Mouse (Mus musculus) hindbrain, embryonic 10.5 days (tissue): Measurements from ENCODE around the gene Trpm8. TPM values are rescaled to one million over a fixed set of nuclear protein-coding genes. Genes with fewer than 3 reads are reported as not detected.

ENCODE experiments used
- DNase-seq: peaks from one replicate; pipeline ENCODE4 v3.0.0-alpha.2; 2017; ENCODE audit warnings: low spot score
- H3K27ac ChIP-seq: fragments of 300-500 bp; sonication (generic); 2 replicates; pipeline ENCODE4 v1.5.1; 2016; ENCODE audit warnings: mild to moderate bottlenecking, moderate library complexity
- H3K27me3 ChIP-seq: fragments of 300-500 bp; sonication (generic); 2 replicates; pipeline ENCODE4 v1.6.1; 2016; ENCODE audit warnings: mild to moderate bottlenecking; ENCODE audit not compliant: poor library complexity, insufficient read depth, severe bottlenecking
- H3K36me3 ChIP-seq: fragments of 300-500 bp; sonication (generic); 2 replicates; pipeline ENCODE4 v1.6.1; 2016; ENCODE audit warnings: mild to moderate bottlenecking, moderate library complexity
- H3K4me1 ChIP-seq: fragments of 300-500 bp; sonication (generic); replicated peaks from 2 replicates; pipeline ENCODE4 v1.6.1; 2016; ENCODE audit warnings: mild to moderate bottlenecking
- H3K4me3 ChIP-seq: fragments of 300-500 bp; sonication (generic); 2 replicates; pipeline ENCODE4 v1.5.1; 2016; ENCODE audit warnings: mild to moderate bottlenecking, moderate library complexity
- H3K9me3 ChIP-seq: fragments of 300-500 bp; sonication (generic); 2 replicates; pipeline ENCODE4 v1.6.1; 2016; ENCODE audit warnings: mild to moderate bottlenecking, moderate library complexity
- WGBS: fragments of 180-500 bp; shearing (Covaris S2); methylation state at CpG from one replicate; pipeline ENCODE4 v1.1.7; 2016; 5-methylcytosine and 5-hydroxymethylcytosine counted together
- polyA plus RNA-seq: library from polyadenylated mRNA; unstranded; fragments of >200 nt; fragmentation: Nextera tagmentation; extraction: Ambion mirVana; gene quantifications from 2 replicates; pipeline ENCODE4 v1.2.1, GENCODE M21; 2016

Trpm8 gene
- polyA plus RNA-seq, 1 experiment from 2014 or later: not detected

DNA sequence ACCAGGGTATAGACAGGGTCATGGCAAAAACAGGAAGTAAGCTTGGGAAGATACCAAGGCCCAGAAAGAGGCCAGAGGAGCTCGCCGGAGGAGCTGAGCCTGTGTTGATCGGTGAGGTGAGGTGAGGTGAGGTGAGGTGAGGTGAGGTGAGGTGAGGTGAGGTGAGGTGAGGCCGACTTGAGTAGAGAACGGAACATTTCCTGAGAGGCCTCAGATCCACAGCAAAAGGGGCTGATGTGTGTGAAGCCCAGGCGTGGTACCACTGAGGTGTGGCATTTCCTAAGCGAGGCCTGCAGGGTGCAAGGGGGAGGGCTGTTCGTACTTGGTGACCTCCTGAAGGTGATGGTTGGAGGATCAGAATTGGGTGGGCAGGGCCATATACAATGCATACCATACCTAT is 24.4 kb upstream of the Trpm8 start:
- Histone ChIP-seq H3K4me1 (no peaks in the 10 kb centered on the region), H3K4me3 (no peak overlapping the region), H3K27me3 (no peaks in the 10 kb centered on the region), H3K27ac (no peak overlapping the region), H3K36me3 (no peaks in the 10 kb centered on the region), H3K9me3 (peaks cover 98% of the 10 kb centered on the region)
- DNase-seq: no peak
- 74% methylated on average over 8 of the region's 8 CpGs for WGBS

DNA sequence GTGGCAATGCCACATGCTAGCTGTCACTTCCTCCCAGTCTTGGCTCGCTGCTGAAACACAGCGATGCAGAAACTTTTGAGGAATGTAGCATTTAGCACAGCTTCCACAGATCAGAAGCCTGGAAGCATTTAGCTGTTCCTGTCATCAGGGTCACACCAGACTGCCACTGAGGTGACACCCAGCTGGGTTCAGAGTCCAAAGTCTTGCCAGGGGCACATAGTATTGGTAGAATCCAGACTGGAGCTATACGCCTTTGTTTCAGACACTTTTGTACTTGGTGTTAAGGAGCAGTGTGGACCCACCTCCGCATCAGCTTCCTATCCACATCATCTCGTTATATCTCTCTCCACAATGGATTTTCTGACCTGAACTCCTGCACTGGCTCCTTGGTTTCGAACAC is 23.9 kb upstream of the Trpm8 start:
- H3K9me3 ChIP-seq: peaks cover 98% of the 10 kb centered on the region
- WGBS: 73% methylated on average over 6 of the region's 6 CpGs

DNA sequence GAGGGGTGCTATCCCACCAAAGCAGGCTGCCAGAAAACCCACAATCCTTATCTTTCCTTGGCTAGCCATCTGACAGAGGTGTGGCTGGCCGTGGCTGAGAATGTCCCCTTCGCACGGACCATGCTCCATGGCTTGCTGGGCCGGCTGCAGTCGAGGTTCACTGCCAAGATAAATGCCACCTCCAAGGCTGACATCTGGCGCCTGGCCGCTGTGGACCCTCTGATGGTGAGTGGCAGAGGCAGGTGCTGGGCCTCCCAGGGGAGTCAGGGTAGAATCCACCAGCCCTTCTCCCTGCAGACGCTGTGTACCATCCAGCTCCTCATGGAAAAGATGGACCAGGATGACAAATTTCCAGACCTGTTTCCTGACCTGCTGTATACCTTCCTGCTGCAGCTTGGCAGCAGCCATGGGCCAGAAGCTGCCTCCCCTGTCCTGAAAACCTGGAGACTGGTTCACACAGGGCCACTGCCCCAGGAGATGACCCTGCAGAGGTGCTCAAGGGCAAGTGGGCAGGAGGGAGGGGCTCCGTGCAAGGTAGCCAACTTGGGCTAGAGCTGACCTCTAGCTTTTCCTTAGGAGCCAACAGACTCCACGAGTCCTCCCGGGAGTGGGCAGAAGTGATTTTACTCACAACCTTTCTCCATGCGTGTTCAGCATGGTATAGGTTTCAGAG is 22.5 kb upstream of the Trpm8 start:
- Histone ChIP-seq H3K27ac (no peak overlapping the region), H3K27me3 (no peaks in the 10 kb centered on the region), H3K4me1 (no peaks in the 10 kb centered on the region), H3K4me3 (no peak overlapping the region), H3K9me3 (peaks cover 98% of the 10 kb centered on the region), H3K36me3 (peaks cover 8% of the 10 kb centered on the region)
- 88% methylated on average over 12 of the region's 12 CpGs for WGBS
- no peak for DNase-seq

More for the DNA sequence above, 23.9 kb upstream of the Trpm8 start:
- no peak overlapping the region for H3K27ac ChIP-seq
- H3K27me3 ChIP-seq: no peaks in the 10 kb centered on the region
- no peak overlapping the region for H3K4me3 ChIP-seq
- H3K4me1 ChIP-seq: no peaks in the 10 kb centered on the region
- no peak for DNase-seq
- H3K36me3 ChIP-seq: no peaks in the 10 kb centered on the region

DNA sequence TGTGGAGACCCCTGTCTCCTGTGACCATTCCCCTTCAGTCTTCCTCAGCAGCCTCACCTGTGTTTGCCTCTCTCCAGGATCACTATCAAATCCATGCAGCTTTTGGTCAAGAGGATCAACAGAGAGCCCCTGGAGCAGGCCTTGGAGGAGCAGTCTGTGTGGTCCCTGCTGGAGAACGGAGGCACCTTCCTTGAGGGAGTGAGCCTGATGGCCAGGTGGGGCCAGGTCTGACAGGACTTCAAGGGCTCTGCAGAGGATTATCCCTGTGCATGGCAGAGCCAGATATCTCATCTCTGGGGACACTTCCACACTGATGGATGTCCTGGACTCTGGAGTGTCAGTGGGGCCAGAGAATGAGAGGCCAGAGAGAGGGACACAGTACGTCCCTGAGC is 22.0 kb upstream of the Trpm8 start:
- DNase-seq: no peak
- Histone ChIP-seq H3K4me3 (no peak overlapping the region), H3K36me3 (peaks cover 14% of the 10 kb centered on the region), H3K9me3 (peaks cover 98% of the 10 kb centered on the region), H3K27me3 (no peaks in the 10 kb centered on the region), H3K27ac (no peak overlapping the region), H3K4me1 (no peaks in the 10 kb centered on the region)
- 57% methylated on average over 2 of the region's 2 CpGs for WGBS

DNA sequence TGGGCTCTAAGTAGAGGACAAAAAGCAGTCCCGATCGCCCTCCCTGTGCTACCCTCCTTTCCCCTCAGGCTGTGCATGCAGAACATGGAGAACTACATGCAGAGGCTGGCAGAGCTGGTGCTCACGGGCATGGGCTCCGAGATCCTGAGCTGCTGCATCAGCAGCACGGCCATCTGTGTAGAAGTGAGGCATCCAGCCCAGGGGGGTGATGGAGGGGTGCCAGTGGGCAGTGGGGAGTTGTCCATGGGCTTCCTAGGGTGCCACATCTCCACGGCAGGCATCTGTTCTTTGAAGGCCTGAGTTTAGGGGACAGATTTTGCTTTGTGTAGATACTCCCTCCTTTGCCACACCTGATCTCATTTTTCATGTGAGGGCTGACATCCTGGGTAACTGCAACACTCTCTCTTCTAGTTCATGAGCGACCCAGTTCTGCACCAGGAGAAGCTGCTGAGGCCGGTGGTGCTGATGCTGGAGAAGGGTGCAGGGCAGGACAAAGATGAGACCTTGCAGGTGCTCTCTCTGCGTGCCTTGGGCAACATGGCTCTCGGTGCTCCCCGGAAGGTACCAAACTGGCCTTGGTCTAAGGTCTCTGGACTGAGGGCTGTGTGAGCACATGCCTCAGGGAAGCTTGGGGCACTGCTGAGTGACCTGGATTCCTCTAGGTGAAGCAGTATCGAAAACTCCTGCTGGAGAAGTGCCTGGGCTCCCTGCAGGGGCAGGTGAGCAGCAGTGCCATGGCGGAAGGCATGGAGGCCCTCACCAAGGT is 21.3 kb upstream of the Trpm8 start:
- H3K4me3 ChIP-seq: no peak overlapping the region
- no peak overlapping the region for H3K27ac ChIP-seq
- H3K27me3 ChIP-seq: no peaks in the 10 kb centered on the region
- peaks cover 98% of the 10 kb centered on the region for H3K9me3 ChIP-seq
- 83% methylated on average over 13 of the region's 13 CpGs for WGBS
- no peak for DNase-seq
- H3K36me3 ChIP-seq: peaks cover 21% of the 10 kb centered on the region
- no peaks in the 10 kb centered on the region for H3K4me1 ChIP-seq

DNA sequence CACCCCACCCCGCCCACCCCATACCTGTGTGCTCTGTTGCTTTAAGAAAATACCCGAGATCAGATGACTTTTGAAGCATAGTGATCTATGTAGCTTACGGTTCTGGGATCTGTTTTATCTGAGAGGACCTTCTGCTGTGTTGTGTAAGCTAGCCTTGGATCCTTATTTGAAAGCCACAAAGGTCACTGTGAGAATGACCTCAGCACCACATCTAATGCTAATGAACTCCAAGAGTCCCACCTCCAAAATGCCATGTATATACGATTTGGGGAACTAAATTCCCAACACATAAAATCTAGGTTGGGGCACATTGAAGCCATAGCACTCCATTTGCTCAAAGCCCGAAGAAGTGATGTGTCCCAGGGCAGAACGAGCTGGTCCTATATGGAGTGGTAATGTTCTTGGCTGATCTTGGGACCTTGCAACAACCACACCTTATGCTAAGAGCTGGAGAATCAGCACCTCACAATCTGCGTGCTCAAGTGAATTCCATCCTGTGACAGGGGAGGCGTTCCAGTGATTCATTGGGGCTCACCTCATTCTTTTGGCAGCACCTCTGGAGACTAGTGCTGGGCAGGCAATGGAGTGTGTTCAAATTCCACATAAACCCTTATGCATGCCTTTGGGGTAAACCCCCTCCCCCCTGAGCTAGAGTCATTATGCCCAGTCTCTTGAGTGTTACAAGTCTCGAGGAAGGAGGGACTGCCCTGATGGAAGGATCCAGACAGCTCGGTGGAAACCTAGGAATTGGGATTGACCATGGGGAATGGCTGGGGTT is 20.4 kb upstream of the Trpm8 start:
- Histone ChIP-seq H3K36me3 (peaks cover 30% of the 10 kb centered on the region), H3K4me3 (no peak overlapping the region), H3K4me1 (no peaks in the 10 kb centered on the region), H3K9me3 (peaks cover 99% of the 10 kb centered on the region), H3K27ac (no peak overlapping the region), H3K27me3 (no peaks in the 10 kb centered on the region)
- no peak for DNase-seq
- WGBS: 82% methylated on average over 10 of the region's 10 CpGs

DNA sequence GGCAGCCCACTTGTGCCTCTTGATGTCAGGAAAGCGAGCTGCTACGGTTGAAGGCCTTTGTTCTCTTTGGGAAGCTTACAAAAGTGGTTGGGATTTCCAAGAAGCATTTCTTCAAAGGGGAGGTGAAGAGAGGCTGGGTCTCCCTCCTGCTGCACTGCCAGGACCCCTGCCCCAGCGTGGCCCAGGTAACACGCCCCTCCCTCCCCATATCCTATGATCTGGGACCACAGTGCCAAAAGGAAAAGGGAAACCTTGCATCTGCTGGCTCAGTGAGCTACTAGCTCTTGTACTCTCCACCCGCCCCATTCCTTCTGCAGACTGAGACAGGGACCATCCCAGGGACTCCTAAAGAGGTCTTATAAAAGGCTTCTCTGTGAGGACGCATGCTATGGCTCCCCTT is 19.8 kb upstream of the Trpm8 start:
- DNase-seq: no peak
- peaks cover 36% of the 10 kb centered on the region for H3K36me3 ChIP-seq
- no peak overlapping the region for H3K27ac ChIP-seq
- 80% methylated on average over 6 of the region's 6 CpGs for WGBS
- no peaks in the 10 kb centered on the region for H3K27me3 ChIP-seq
- no peaks in the 10 kb centered on the region for H3K4me1 ChIP-seq
- peaks cover 99% of the 10 kb centered on the region for H3K9me3 ChIP-seq
- no peak overlapping the region for H3K4me3 ChIP-seq

DNA sequence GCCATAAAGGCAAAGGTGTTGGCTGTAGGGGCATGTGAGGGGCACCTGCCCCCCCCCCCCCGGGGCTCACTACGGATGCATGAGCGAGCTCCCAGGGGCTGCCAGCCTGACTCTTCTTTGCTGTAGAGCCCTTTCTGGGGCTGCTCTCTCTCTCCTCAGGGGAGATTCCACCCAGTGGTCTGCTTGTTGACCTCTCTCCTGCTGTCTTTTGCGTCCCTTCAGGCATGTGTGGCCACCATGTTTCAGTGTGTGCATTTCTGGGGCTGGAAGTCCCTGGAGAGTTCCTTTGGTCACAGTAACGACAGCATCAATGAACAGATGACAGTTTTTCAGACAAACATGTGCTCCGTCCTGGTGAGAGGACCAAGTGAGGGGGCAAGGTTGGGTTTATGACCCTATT is 19.1 kb upstream of the Trpm8 start:
- Histone ChIP-seq H3K4me1 (no peaks in the 10 kb centered on the region), H3K27me3 (no peaks in the 10 kb centered on the region), H3K36me3 (peaks cover 43% of the 10 kb centered on the region), H3K4me3 (no peak overlapping the region), H3K27ac (no peak overlapping the region), H3K9me3 (peaks cover 99% of the 10 kb centered on the region)
- 69% methylated on average over 6 of the region's 6 CpGs for WGBS
- DNase-seq: no peak

DNA sequence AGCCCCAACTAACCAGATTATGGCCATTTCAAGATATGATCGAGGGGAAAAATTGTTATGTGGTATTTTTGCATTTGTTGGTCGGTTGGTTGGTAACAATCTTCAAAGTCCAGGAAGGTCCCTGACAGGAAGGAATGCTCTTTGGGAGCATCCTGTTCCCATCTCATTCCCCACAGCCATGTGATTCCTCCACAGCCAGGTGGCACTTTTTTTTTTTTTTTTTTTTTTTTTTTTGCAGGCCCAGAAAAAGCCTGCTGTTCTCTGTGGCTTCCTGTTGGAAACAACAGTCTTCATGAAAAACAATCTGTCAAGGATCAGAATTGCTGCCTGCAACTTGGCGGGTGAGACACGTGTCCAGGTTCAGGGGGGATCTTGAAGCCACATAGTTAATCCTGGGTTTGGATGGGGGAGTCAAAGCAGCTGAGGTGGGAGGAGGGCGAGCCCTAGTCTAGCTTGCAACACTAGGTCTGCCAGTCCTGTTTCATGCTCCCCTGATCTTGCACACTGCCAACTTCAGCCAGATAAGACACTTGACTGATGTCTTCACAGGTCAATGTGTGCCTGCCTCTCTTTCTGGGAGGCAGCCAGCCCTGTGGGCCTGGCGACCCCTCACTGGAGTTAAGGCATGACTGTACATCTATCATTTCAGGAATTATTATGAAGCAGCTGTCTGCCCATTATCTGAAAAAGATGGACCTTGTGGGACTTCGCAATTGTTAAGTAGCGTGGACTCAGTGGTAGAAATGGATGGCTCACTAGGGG is 18.4 kb upstream of the Trpm8 start:
- H3K4me1 ChIP-seq: no peaks in the 10 kb centered on the region
- no peak for DNase-seq
- H3K27me3 ChIP-seq: no peaks in the 10 kb centered on the region
- H3K27ac ChIP-seq: no peak overlapping the region
- no peak overlapping the region for H3K4me3 ChIP-seq
- 79% methylated on average over 8 of the region's 8 CpGs for WGBS
- peaks cover 98% of the 10 kb centered on the region for H3K9me3 ChIP-seq
- H3K36me3 ChIP-seq: peaks cover 50% of the 10 kb centered on the region

DNA sequence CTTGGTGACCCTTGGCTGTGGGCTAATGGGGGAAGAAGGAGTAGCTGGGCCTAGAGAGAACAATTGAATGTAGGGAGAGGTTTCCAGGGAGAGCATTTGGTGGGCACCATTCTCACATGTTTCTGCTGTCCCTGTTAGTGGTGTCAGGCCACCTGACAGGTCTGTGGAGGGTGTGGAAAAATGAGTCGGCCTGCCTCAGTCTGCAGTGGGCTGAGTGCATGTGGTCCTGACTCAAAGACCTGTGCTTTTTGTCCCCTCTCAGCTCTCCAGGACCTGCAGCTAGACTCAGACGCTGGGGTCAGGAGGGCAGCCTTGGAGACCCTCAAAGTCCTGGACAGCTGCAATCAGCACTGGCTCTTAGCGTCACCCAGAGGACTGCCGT is 17.8 kb upstream of the Trpm8 start:
- no peak for DNase-seq
- Histone ChIP-seq H3K9me3 (peaks cover 98% of the 10 kb centered on the region), H3K36me3 (peaks cover 55% of the 10 kb centered on the region), H3K4me3 (no peak overlapping the region), H3K27ac (no peak overlapping the region), H3K27me3 (no peaks in the 10 kb centered on the region), H3K4me1 (no peaks in the 10 kb centered on the region)
- WGBS: 78% methylated on average over 4 of the region's 4 CpGs

DNA sequence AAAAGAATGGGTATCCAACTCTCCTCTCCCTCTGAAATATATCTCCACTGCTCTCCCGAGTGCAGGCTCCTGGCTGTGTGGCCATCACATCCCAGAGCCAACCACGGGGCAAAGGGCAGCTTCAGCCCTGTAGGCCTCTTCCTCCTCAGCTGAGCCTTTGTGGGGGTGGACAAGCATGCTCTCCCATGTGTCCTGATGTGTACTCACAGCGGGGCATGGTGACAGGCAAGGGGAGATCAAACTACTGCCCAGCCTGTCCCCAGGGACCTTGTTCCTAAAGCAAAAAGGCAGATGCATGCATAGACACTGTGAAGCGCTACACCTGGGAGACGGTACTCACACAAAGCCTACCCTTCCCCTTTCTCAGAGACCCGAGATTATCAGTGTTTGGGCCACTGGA is 17.3 kb upstream of the Trpm8 start:
- DNase-seq: no peak
- Histone ChIP-seq H3K36me3 (peaks cover 60% of the 10 kb centered on the region), H3K27me3 (no peaks in the 10 kb centered on the region), H3K4me1 (no peaks in the 10 kb centered on the region), H3K9me3 (peaks cover 98% of the 10 kb centered on the region), H3K27ac (no peak overlapping the region), H3K4me3 (no peak overlapping the region)
- 82% methylated on average over 6 of the region's 6 CpGs for WGBS

DNA sequence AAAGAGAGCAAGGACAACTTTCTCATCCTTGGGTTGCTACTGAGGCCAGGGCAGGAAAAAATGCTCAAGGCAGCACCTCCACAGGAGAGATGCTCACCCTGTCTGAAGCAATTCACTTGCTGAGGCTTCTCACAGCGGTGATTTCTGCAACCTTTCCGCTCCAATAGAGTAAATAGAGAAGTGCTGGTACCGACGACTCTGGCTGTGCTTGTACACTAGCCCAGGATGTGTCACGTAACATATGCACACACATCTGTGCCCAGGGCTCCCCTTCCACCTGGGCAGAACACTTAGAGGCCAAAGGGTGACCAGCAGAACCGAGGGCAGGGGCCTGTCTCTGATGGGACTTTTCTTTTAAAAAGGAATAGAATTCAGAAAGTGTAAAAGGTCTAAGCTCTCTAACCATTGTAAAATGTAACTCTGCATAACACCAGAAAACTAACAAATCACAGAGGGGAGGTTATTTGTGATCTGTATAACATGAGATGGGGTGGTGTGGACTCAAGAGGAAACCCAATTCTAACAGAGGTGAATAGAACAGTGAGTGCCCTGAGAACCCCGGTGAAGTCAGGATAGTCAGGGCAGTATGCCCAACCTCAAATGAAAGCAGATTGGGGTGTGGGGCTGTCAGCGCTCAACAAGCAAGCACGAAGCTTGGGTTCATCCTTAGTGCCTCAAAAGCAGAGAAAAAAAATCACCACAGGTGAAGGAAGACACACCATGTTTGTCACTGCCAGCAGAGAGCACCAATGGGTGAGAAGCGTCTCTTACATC is 16.7 kb upstream of the Trpm8 start:
- WGBS: 83% methylated on average over 10 of the region's 10 CpGs
- Histone ChIP-seq H3K9me3 (peaks cover 98% of the 10 kb centered on the region), H3K27me3 (no peaks in the 10 kb centered on the region), H3K4me1 (no peaks in the 10 kb centered on the region), H3K27ac (no peak overlapping the region), H3K36me3 (peaks cover 67% of the 10 kb centered on the region), H3K4me3 (no peak overlapping the region)
- DNase-seq: no peak
